Mouse (Mus musculus): Measurements from ENCODE around the gene Gm38394.

DNA sequence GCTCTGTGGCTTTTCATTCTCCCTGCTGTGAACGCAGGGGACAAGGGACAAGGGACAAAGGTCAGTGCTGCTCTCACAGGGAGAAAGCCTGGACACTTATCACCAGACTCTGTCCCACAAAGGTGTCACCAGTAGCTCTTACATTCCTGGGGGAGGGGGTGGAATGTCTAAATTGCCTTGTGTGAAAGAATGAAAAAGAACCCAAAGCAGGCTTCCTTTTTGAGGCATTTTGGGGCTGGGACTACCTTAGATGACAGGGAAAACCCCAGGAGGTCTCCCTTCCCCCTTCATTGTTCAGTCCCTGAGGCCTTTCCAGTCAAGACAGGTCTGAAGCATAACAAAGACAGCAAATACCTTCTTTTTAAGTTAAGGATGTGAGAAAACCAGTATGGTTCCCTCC, 33.2 kb upstream of the Gm38394 start:
- TF ChIP-seq POLR2A (IDR thresholded peaks at IDR 0.05; ENCODE audit: extremely low read depth, insufficient read depth, low read length) (no peak), CTCF (IDR thresholded peaks at IDR 0.05; ENCODE audit: extremely low read depth, insufficient read depth, low read length) (no peak)

Measured in cortical plate, adult 2 months (tissue).